Mouse (Mus musculus) forebrain, embryonic 10.5 days (tissue): Measurements from ENCODE around the gene Habp2. TPM values are rescaled to one million over a fixed set of nuclear protein-coding genes. Genes with fewer than 3 reads are reported as not detected.

Source experiments
- DNase-seq: peaks from one replicate; pipeline ENCODE4 v3.0.0-alpha.2; 2017; ENCODE audit warnings: low spot score; ENCODE audit errors: extremely low spot score
- H3K27ac ChIP-seq: fragments of 300-500 bp; sonication (generic); 2 replicates; pipeline ENCODE4 v1.5.1; 2016; ENCODE audit warnings: mild to moderate bottlenecking
- H3K27me3 ChIP-seq: fragments of 300-500 bp; sonication (generic); 2 replicates; pipeline ENCODE4 v1.6.1; 2016; ENCODE audit warnings: mild to moderate bottlenecking; ENCODE audit not compliant: poor library complexity, severe bottlenecking
- H3K36me3 ChIP-seq: fragments of 300-500 bp; sonication (generic); replicated peaks from 2 replicates; pipeline ENCODE4 v1.6.1; 2016; ENCODE audit warnings: mild to moderate bottlenecking, moderate library complexity
- H3K4me1 ChIP-seq: fragments of 300-500 bp; sonication (generic); 2 replicates; pipeline ENCODE4 v1.6.1; 2016
- H3K4me3 ChIP-seq: fragments of 300-500 bp; sonication (generic); 2 replicates; pipeline ENCODE4 v1.5.1; 2016; ENCODE audit warnings: mild to moderate bottlenecking, moderate library complexity
- H3K9me3 ChIP-seq: fragments of 300-500 bp; sonication (generic); 2 replicates; pipeline ENCODE4 v1.6.1; 2016; ENCODE audit warnings: mild to moderate bottlenecking, moderate library complexity
- WGBS: fragments of 180-500 bp; shearing (Covaris S2); methylation state at CpG from one replicate; pipeline ENCODE4 v1.1.7; 2016; 5-methylcytosine and 5-hydroxymethylcytosine counted together
- polyA plus RNA-seq: library from polyadenylated mRNA; unstranded; fragments of >200 nt; fragmentation: Nextera tagmentation; extraction: Ambion mirVana; gene quantifications from 2 replicates; pipeline ENCODE4 v1.2.1, GENCODE M21; 2016

Habp2 gene
- polyA plus RNA-seq, 1 experiment from 2014 or later = not detected

DNA sequence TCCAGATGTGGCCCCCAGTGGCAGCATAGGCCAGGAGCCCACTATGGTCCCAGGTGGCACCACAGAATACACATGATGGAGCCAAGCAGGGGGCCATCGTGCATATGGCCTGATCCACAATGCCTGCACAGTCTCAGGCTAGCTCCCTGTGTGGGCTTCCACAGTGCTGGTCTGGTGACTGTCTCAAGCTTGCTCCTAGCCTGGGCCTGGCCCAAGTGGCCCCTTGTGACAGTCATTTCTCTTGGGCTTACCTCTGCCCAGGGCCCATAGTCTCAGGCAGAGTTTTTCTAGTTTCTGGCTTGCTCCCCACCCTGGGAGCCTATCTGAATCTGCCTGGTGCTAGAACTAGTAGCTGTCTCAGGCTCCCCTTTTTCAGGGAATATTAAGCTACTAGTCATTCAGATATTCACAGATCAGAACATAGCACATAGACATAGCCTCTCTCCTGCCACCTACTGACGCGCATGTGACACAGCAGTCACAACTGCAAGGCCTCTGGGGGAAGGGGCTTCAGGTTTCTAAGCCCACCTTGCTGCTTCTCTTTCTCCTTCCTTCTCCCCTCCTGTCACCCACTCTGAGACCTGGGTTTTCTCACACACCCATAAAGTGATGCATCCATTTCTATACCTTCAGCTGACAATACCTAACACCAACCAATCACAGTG is 9.7 kb upstream of the Habp2 start:
- H3K4me3 ChIP-seq = no peak overlapping the region
- H3K9me3 ChIP-seq = no peaks in the 10 kb centered on the region
- no peaks in the 10 kb centered on the region for H3K36me3 ChIP-seq
- WGBS = 50% methylated on average over 3 of the region's 3 CpGs
- H3K27ac ChIP-seq = no peak overlapping the region
- H3K27me3 ChIP-seq = peaks cover 11% of the 10 kb centered on the region; the same call in 1 of the 2 replicates
- H3K4me1 ChIP-seq = no peaks in the 10 kb centered on the region
- no peak for DNase-seq

DNA sequence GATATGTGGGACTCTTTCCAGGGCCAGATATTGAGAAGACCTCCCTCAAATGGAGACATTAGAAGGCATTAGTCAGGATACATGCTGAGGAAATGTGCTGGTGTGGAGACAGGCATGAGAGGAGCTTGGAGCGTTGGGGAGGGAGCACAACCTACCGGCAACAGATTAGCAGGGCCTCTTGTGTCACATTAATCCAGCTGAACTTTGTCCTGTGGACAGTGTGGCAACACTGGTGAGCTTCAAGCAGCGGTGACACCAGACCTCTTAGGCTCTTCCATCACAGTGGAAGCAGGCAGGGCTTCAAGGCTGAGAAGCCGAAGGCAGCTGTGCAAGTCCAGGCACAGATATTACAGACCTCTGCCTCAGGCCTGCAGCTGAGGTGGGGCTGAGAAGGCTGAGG is 9.0 kb upstream of the Habp2 start:
- H3K4me1 ChIP-seq = no peaks in the 10 kb centered on the region
- no peak overlapping the region for H3K4me3 ChIP-seq
- WGBS = 89% methylated on average over 4 of the region's 4 CpGs
- DNase-seq = no peak
- H3K9me3 ChIP-seq = no peaks in the 10 kb centered on the region
- no peak overlapping the region for H3K27ac ChIP-seq
- H3K36me3 ChIP-seq = no peaks in the 10 kb centered on the region
- peaks cover 11% of the 10 kb centered on the region; the same call in 1 of the 2 replicates for H3K27me3 ChIP-seq

DNA sequence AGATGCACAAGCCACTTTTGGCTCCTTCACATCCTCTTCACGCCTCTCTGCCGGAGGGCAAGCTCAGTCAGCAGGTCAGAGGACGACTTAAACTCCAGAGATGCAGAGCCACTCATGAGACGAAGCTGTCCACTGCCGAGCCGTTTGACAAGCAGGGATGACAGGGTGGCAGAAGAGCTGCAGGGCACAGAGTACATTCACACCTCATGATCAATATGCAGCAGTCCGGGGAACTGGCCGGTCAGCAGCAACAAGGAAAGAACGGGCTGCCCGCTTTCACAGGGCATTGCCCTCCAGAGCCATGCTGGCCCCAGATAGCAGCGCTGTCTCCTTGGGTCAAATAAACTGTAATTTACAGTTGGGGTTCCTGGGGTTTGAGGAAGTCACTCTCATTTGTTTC is 8.6 kb upstream of the Habp2 start:
- no peaks in the 10 kb centered on the region for H3K36me3 ChIP-seq
- DNase-seq = no peak
- no peaks in the 10 kb centered on the region for H3K4me1 ChIP-seq
- peaks cover 11% of the 10 kb centered on the region; the same call in 1 of the 2 replicates for H3K27me3 ChIP-seq
- WGBS = 88% methylated on average over 11 of the region's 11 CpGs
- no peak overlapping the region for H3K4me3 ChIP-seq
- no peak overlapping the region for H3K27ac ChIP-seq
- H3K9me3 ChIP-seq = no peaks in the 10 kb centered on the region

DNA sequence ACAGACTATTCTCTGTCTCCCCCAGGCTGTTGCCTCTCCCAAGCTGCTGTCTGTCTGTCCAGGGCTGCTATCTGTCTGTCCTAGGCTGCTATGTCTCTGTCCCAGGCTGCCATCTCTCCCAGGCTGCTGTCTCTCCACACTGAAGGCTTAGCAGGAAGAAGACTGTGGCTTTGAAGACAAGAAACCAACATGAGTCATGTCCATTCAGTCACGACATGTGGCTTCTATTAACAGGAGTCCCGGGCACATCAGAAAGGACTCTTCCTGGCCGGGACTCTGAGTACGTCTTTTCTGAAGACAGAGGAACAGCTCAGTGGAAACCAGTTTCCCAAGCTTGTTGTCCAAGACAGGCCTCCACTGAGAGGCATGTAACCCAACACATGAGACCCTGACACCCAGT is 1.7 kb upstream of the Habp2 start:
- Histone ChIP-seq H3K27ac (no peak overlapping the region), H3K4me3 (no peak overlapping the region), H3K27me3 (no peaks in the 10 kb centered on the region; the same call in 1 of the 2 replicates), H3K9me3 (no peaks in the 10 kb centered on the region), H3K4me1 (0 out of 2 replicates have a peak, but pooled peaks cover 7% of the 10 kb centered on the region), H3K36me3 (no peaks in the 10 kb centered on the region)
- no peak for DNase-seq
- whole genome bisulfite sequencing = 68% methylated on average over 4 of the region's 4 CpGs

DNA sequence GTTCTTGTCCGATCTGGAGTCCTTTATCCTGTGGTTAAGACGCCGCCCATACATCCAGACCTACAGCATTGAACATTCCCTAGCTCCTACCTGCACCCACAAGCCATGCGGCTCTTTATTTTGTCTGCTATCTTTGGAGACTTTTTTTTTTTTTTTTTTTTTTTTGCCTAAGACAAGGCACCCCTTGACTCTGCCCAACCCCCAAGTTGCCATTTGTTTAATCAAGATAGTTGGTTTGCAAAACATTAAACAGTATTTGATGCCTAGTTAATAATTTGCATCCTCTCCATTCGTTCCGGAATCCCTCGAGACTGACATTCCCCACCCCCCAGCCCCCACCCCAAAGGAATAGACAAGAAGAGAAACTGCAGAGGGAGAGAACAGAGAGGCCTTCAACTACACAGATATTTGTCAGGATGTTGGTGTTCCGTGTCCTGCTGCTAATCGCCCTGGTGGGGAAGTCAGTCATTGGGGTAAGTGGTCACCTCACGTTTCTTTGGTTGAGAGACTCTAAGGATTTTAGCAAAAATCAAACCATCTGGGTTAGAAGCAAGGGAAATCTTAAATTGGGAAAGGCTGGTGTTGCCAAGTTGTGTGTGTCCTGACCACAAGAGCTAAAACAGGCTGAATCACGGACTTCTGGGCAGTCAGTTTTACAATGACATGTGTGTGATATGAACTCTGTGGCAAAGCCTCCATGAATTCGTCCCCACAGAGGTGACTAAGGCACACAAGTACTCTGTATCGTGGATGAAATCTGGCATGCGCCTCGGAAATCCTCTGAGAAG is 837 bp downstream of the Habp2 start:
- 90% methylated on average over 15 of the region's 15 CpGs for WGBS
- Histone ChIP-seq H3K4me1 (0 out of 2 replicates have a peak, but pooled peaks cover 7% of the 10 kb centered on the region), H3K27me3 (no peaks in the 10 kb centered on the region; the same call in 1 of the 2 replicates), H3K4me3 (no peak overlapping the region), H3K36me3 (no peaks in the 10 kb centered on the region), H3K9me3 (no peaks in the 10 kb centered on the region), H3K27ac (no peak overlapping the region)
- no peak for DNase-seq

DNA sequence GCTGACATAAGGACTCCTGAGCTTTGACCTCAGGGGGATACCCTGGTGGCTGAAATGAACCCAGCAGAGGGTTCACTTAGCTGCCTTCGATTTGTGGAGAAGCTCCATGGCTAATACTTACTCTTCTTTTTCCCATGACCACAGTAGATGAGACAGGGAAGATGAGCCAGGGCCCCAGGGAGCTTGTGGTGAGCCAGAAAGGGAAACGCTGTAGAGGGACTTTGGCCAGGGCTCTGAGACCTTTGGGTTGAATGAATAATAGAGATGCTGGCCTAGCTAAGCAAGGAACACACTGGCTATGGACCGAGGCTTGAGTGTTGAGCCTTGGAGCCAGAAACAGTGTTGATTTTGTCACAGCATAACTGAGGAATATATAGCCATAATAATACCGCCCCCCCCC is 1.5 kb downstream of the Habp2 start:
- Histone ChIP-seq H3K27me3 (no peaks in the 10 kb centered on the region; the same call in 1 of the 2 replicates), H3K4me1 (0 out of 2 replicates have a peak, but pooled peaks cover 7% of the 10 kb centered on the region), H3K27ac (no peak overlapping the region), H3K9me3 (no peaks in the 10 kb centered on the region), H3K36me3 (no peaks in the 10 kb centered on the region), H3K4me3 (no peak overlapping the region)
- no peak for DNase-seq
- 88% methylated on average over 4 of the region's 4 CpGs for WGBS

DNA sequence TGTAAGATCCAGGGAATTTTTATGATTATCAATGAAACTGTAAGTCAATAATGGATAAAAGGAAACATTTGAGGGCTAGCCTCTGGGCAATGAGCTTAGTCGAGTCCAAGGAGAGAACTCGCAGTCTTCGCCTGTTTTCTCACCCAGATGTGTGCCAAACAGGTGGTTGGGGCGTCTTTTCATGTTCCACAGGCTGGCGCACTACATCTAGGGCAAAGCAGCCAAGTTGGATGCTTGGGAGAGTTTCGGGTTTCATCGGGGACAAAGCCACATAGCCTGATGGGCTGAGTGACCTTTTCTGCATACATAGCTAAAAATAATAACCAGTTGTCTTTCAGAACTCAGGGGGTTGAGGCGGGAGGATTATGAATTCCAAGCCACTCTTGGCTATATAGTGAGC is 2.7 kb downstream of the Habp2 start:
- WGBS = 89% methylated on average over 8 of the region's 8 CpGs
- Histone ChIP-seq H3K27me3 (no peaks in the 10 kb centered on the region; the same call in 1 of the 2 replicates), H3K4me3 (no peak overlapping the region), H3K27ac (no peak overlapping the region), H3K36me3 (no peaks in the 10 kb centered on the region), H3K4me1 (0 out of 2 replicates have a peak, but pooled peaks cover 7% of the 10 kb centered on the region), H3K9me3 (no peaks in the 10 kb centered on the region)
- no peak for DNase-seq

DNA sequence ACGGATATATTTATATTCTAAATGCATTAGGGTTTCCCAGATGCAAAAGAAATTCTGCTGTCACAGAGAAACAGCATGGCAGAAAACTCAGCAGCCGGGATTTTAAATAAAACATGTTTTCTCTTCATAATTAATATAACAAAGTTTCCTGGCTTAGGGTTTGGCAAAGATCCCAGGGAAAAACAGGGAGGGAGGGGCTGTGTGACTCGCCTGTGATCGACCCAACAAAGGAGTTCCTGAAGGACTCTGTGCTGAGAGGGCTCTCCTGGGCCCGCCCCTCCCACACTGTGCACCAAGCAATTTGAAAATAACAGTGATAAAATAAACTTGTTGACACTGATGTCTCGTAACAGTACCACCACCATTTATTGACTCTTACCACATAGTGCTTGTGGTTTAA is 5.0 kb downstream of the Habp2 start:
- Histone ChIP-seq H3K27me3 (0 out of 2 replicates have a peak, but pooled peaks cover 4% of the 10 kb centered on the region), H3K27ac (no peak overlapping the region), H3K9me3 (no peaks in the 10 kb centered on the region), H3K4me1 (peaks cover 5% of the 10 kb centered on the region; the same call in 1 of the 2 replicates), H3K4me3 (no peak overlapping the region), H3K36me3 (no peaks in the 10 kb centered on the region)
- WGBS = 89% methylated on average over 6 of the region's 6 CpGs
- no peak for DNase-seq

DNA sequence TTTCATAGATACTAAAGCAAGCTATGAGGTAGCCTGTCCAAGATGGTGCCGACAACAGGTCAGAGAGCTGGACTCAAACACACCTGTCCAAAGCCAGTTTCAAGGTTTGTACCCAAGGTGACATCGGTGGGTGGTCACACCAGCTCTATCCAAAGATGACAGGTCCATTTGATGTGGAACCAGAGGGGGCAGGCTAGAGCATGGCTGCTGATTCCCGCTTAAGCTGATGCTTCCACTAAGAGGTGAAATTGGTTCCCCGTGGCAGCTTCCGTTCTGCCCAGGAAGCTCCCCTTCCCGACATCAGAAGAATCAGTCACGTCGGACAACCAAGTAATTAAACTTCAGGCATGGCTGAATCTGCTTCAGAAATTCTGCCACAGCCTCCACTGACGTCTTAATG is 5.4 kb downstream of the Habp2 start:
- WGBS = 75% methylated on average over 9 of the region's 9 CpGs
- Histone ChIP-seq H3K9me3 (no peaks in the 10 kb centered on the region), H3K27me3 (0 out of 2 replicates have a peak, but pooled peaks cover 4% of the 10 kb centered on the region), H3K36me3 (no peaks in the 10 kb centered on the region), H3K4me3 (no peak overlapping the region), H3K27ac (no peak overlapping the region), H3K4me1 (peaks cover 7% of the 10 kb centered on the region; the same call in 1 of the 2 replicates)
- DNase-seq = no peak

DNA sequence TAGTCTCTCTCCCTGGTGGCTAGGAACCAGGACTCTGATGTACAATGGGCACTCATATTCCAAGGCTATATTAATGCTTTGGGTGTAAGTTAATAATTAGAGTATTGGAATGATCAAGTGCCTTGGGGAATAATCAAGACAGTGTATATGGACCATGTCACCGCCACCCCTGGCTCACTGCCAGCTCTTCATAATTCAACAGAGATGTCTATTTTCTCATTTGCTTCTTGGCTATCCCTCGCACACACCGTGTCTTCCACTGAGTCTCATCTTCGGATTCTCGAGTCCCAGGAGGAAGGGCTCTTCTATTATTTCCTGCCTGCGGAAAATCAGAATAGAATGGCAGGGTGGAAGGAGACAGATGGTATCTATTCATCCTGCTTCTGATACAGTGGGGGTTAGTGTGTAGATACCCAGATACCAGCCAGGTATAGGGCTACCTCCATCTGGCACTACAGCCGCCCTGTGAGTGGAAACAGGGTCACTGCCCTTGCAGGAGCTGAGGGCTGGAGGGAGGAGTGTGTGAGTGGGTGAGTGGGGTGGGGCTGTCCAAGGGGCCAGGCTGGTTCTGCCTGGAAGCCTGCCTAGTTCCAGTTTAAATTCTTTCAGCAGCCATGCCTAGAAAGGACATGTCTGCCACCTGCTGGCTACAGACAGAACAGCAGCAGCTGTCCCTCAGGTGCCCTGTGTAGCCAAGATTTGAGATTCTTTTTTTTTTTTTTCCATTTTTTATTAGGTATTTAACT is 7.9 kb downstream of the Habp2 start:
- Histone ChIP-seq H3K4me3 (no peak overlapping the region), H3K36me3 (no peaks in the 10 kb centered on the region), H3K27me3 (0 out of 2 replicates have a peak, but pooled peaks cover 4% of the 10 kb centered on the region), H3K4me1 (peaks cover 11% of the 10 kb centered on the region; the same call in 1 of the 2 replicates), H3K9me3 (no peaks in the 10 kb centered on the region), H3K27ac (no peak overlapping the region)
- peak; percentile 64 for DNase-seq
- 78% methylated on average over 7 of the region's 7 CpGs for WGBS

DNA sequence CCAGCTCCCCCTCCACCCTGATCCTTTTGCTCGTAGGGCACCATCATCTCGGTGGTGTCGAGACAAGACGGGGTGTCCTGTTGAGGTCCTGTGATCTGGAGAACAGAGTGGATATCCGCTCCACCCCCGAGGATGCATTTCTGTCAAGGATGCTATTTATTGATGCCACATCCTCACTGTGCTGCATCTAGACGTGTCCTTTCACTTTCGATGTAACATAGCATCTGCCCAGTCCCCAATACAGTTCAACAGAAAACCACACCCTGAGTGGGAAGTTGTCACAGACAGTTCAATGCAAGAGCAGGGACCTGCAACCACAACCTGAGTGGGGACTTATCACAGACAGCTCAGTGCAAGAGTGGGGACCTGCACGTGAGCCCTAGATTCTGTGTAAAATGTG is 9.7 kb downstream of the Habp2 start:
- Histone ChIP-seq H3K36me3 (no peaks in the 10 kb centered on the region), H3K4me3 (no peak overlapping the region), H3K9me3 (no peaks in the 10 kb centered on the region), H3K27me3 (0 out of 2 replicates have a peak, but pooled peaks cover 4% of the 10 kb centered on the region), H3K27ac (no peak overlapping the region), H3K4me1 (peaks cover 11% of the 10 kb centered on the region; the same call in 1 of the 2 replicates)
- WGBS = 85% methylated on average over 9 of the region's 9 CpGs
- DNase-seq = no peak

DNA sequence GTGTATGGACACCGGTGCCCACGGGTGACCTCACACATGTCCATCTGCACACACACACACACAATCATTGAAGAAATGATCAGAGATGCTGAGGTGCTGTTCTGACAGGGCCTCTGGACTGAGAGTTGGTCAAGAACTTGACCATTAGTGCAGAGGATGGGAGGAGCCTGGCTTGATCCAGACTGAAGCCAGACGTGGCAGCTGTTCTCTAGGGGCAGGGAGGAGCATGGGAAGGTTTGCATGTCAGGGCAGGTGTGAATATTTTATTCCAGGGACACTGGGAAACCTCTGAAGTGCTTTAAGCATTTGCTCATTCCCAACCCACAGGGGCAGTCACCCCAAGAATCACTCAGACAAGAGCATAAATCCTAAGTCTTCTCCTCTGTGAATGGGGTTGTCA is 10.3 kb downstream of the Habp2 start:
- no peak overlapping the region for H3K27ac ChIP-seq
- WGBS = 71% methylated on average over 3 of the region's 3 CpGs
- 0 out of 2 replicates have a peak, but pooled peaks cover 4% of the 10 kb centered on the region for H3K27me3 ChIP-seq
- H3K9me3 ChIP-seq = no peaks in the 10 kb centered on the region
- peaks cover 11% of the 10 kb centered on the region; the same call in 1 of the 2 replicates for H3K4me1 ChIP-seq
- no peak for DNase-seq
- no peaks in the 10 kb centered on the region for H3K36me3 ChIP-seq
- no peak overlapping the region for H3K4me3 ChIP-seq
